Mouse (Mus musculus): ENCODE measurements at regions not wholly inside any gene's neighbourhood (a gene's known extent, or its start where the extent isn't known, plus 50 kb on each side); places are given as distances from the start of the nearest gene placed in this dataset.

- TF ChIP-seq POLR2A (IDR thresholded peaks at IDR 0.05; ENCODE audit: low read depth, low read length): no peak
- no peak for TF ChIP-seq CTCF (conservative IDR thresholded peaks at IDR 0.05; ENCODE audit: insufficient read depth, insufficient read length, low read depth, low read length)
Measured at GRCm38 (mm10) chr9:35362276-35362675, 58.7 kb upstream of the Cdon start.

All from kidney, adult 2 months (tissue).